Mouse (Mus musculus) liver, embryonic 16.5 days (tissue): ENCODE data around the gene Fam240a. TPM values are rescaled to one million over a fixed set of nuclear protein-coding genes. Genes with fewer than 3 reads are reported as not detected.

Experiments
- ATAC-seq: fragments of 200-750 bp; cut with Nextera tagmentation; 2 replicates; pipeline ENCODE4 v1.8.0; 2017; ENCODE audit warnings: low read depth, mild to moderate bottlenecking, moderate number of reproducible peaks, moderate library complexity
- H3K27ac ChIP-seq: fragments of 300-500 bp; sonication (generic); 2 replicates; pipeline ENCODE4 v1.5.1; 2014; ENCODE audit warnings: mild to moderate bottlenecking, low read length
- H3K27me3 ChIP-seq: fragments of 300-500 bp; sonication (generic); 2 replicates; pipeline ENCODE4 v1.6.1; 2014; ENCODE audit warnings: low read depth, low read length, mixed read lengths; ENCODE audit not compliant: control insufficient read depth, insufficient read depth
- H3K36me3 ChIP-seq: fragments of 300-500 bp; sonication (generic); 2 replicates; pipeline ENCODE4 v1.6.1; 2014; ENCODE audit warnings: mild to moderate bottlenecking; ENCODE audit not compliant: control insufficient read depth, insufficient read depth
- H3K4me1 ChIP-seq: fragments of 300-500 bp; sonication (generic); 2 replicates; pipeline ENCODE4 v1.6.1; 2014; ENCODE audit warnings: low read depth, low read length, mixed read lengths; ENCODE audit not compliant: control insufficient read depth
- H3K4me2 ChIP-seq: fragments of 300-500 bp; sonication (generic); 2 replicates; pipeline ENCODE4 v1.6.1; 2014; ENCODE audit warnings: low read depth, low read length, mixed read lengths
- H3K4me3 ChIP-seq: fragments of 300-500 bp; sonication (generic); 2 replicates; pipeline ENCODE4 v1.5.1; 2014; ENCODE audit warnings: low read depth, mild to moderate bottlenecking, low read length
- H3K9ac ChIP-seq: fragments of 300-500 bp; sonication (generic); 2 replicates; pipeline ENCODE4 v1.6.1; 2014; ENCODE audit warnings: low read depth, low read length
- H3K9me3 ChIP-seq: fragments of 300-500 bp; sonication (generic); replicated peaks from 2 replicates; pipeline ENCODE4 v1.6.1; 2016; ENCODE audit warnings: low read length; ENCODE audit not compliant: control insufficient read depth
- WGBS: fragments of 180-500 bp; shearing (Covaris S2); extraction: QIAGEN DNeasy Blood & Tissue Kit; methylation state at CpG from one replicate; pipeline ENCODE4 v1.1.7; 2014; ENCODE audit not compliant: insufficient replicate concordance; 5-methylcytosine and 5-hydroxymethylcytosine counted together
- polyA plus RNA-seq: library from polyadenylated mRNA; unstranded; fragments of >200 nt; fragmentation: Nextera tagmentation; extraction: Ambion mirVana; gene quantifications from 2 replicates; pipeline ENCODE4 v1.2.1, GENCODE M21; 2015

Fam240a gene
- not detected in 2 replicates for polyA plus RNA-seq

- Histone ChIP-seq H3K27me3 (no peaks in the 10 kb centered on the region), H3K9ac (no peak within 1 kb of the TSS), H3K4me3 (no peak within 1 kb of the TSS), H3K4me1 (no peaks in the 10 kb centered on the region), H3K27ac (no peak within 1 kb of the TSS), H3K36me3 (no peaks in the 10 kb centered on the region), H3K4me2 (no peak within 1 kb of the TSS), H3K9me3 (no peaks in the 10 kb centered on the region)
- no peak for ATAC-seq
- WGBS: 71% methylated on average over 7 of the region's 7 CpGs
Measured at GRCm38 (mm10) chr9:110916786-110917185, at the start of gene Fam240a. Gene Fam240a, minus strand, starts transcription at chr9:110916861.

GRCm38 (mm10) chr9:110965910-110966231, 49.2 kb upstream of the Fam240a start:
- no peak for ATAC-seq
- no peaks in the 10 kb centered on the region for H3K27me3 ChIP-seq
- H3K27ac ChIP-seq: no peak overlapping the region
- no peak overlapping the region for H3K9ac ChIP-seq
- H3K4me2 ChIP-seq: no peak overlapping the region
- H3K4me1 ChIP-seq: no peaks in the 10 kb centered on the region
- WGBS: 49% methylated on average over 2 of the region's 2 CpGs
- no peaks in the 10 kb centered on the region for H3K36me3 ChIP-seq
- no peaks in the 10 kb centered on the region for H3K9me3 ChIP-seq
- H3K4me3 ChIP-seq: no peak overlapping the region

GRCm38 (mm10) chr9:110965062-110965909, 48.6 kb upstream of the Fam240a start:
- no peak overlapping the region for H3K27ac ChIP-seq
- H3K9me3 ChIP-seq: no peaks in the 10 kb centered on the region
- H3K27me3 ChIP-seq: no peaks in the 10 kb centered on the region
- no peaks in the 10 kb centered on the region for H3K36me3 ChIP-seq
- no peak for ATAC-seq
- H3K9ac ChIP-seq: no peak overlapping the region
- H3K4me3 ChIP-seq: no peak overlapping the region
- 79% methylated on average over 22 of the region's 22 CpGs for WGBS
- H3K4me2 ChIP-seq: no peak overlapping the region
- no peaks in the 10 kb centered on the region for H3K4me1 ChIP-seq

- no peaks in the 10 kb centered on the region for H3K4me1 ChIP-seq
- no peak for ATAC-seq
- no peak overlapping the region for H3K9ac ChIP-seq
- H3K4me2 ChIP-seq: no peak overlapping the region
- H3K27me3 ChIP-seq: no peaks in the 10 kb centered on the region
- H3K9me3 ChIP-seq: no peaks in the 10 kb centered on the region
- no peak overlapping the region for H3K4me3 ChIP-seq
- H3K27ac ChIP-seq: no peak overlapping the region
- 62% methylated on average over 8 of the region's 8 CpGs for WGBS
- no peaks in the 10 kb centered on the region for H3K36me3 ChIP-seq
Measured at GRCm38 (mm10) chr9:110963566-110964115, 47.0 kb upstream of the Fam240a start.

- Histone ChIP-seq H3K4me3 (no peak overlapping the region), H3K4me2 (no peak overlapping the region), H3K27ac (no peak overlapping the region), H3K4me1 (no peaks in the 10 kb centered on the region), H3K27me3 (no peaks in the 10 kb centered on the region), H3K9me3 (no peaks in the 10 kb centered on the region), H3K9ac (no peak overlapping the region), H3K36me3 (no peaks in the 10 kb centered on the region)
- no peak for ATAC-seq
- WGBS: 92% methylated on average over 8 of the region's 8 CpGs
Measured at GRCm38 (mm10) chr9:110961386-110961785, 44.7 kb upstream of the Fam240a start.

GRCm38 (mm10) chr9:110960230-110961149, 43.8 kb upstream of the Fam240a start:
- Histone ChIP-seq H3K9me3 (no peaks in the 10 kb centered on the region), H3K36me3 (no peaks in the 10 kb centered on the region), H3K27ac (no peak overlapping the region), H3K27me3 (no peaks in the 10 kb centered on the region), H3K9ac (no peak overlapping the region), H3K4me2 (no peak overlapping the region), H3K4me1 (no peaks in the 10 kb centered on the region), H3K4me3 (no peak overlapping the region)
- 57% methylated on average over 13 of the region's 13 CpGs for WGBS
- no peak for ATAC-seq

- Histone ChIP-seq H3K27ac (no peak overlapping the region), H3K9me3 (no peaks in the 10 kb centered on the region), H3K4me1 (no peaks in the 10 kb centered on the region), H3K36me3 (no peaks in the 10 kb centered on the region), H3K9ac (no peak overlapping the region), H3K4me3 (no peak overlapping the region), H3K4me2 (no peak overlapping the region), H3K27me3 (no peaks in the 10 kb centered on the region)
- WGBS: 51% methylated on average over 5 of the region's 5 CpGs
- no peak for ATAC-seq
Measured at GRCm38 (mm10) chr9:110959669-110960068, 43.0 kb upstream of the Fam240a start.

- no peaks in the 10 kb centered on the region for H3K36me3 ChIP-seq
- H3K27ac ChIP-seq: no peak overlapping the region
- H3K4me3 ChIP-seq: no peak overlapping the region
- H3K27me3 ChIP-seq: no peaks in the 10 kb centered on the region
- no peak overlapping the region for H3K4me2 ChIP-seq
- H3K9me3 ChIP-seq: no peaks in the 10 kb centered on the region
- WGBS: 66% methylated on average over 6 of the region's 6 CpGs
- no peaks in the 10 kb centered on the region for H3K4me1 ChIP-seq
- H3K9ac ChIP-seq: no peak overlapping the region
- no peak for ATAC-seq
Measured at GRCm38 (mm10) chr9:110955962-110956361, 39.3 kb upstream of the Fam240a start.
